Mouse (Mus musculus) CH12.LX (cell line): ENCODE measurements around the gene Klrb1c.

ENCODE experiments used
- EP300 ChIP-seq: IDR thresholded peaks from 2 replicates; pipeline ENCODE4 v1.6.1; 2011; ENCODE audit warnings: low read length, improper control_type of control experiment
- JUN ChIP-seq: IDR thresholded peaks from 2 replicates; pipeline ENCODE4 v1.6.1; 2011; ENCODE audit warnings: low read depth, mild to moderate bottlenecking, low read length, improper control_type of control experiment, moderate library complexity; ENCODE audit not compliant: insufficient read depth
- MEF2A ChIP-seq: IDR thresholded peaks from 2 replicates; pipeline ENCODE4 v1.6.1; 2014; ENCODE audit warnings: low read depth, mild to moderate bottlenecking, inconsistent platforms, low read length, improper control_type of control experiment, borderline replicate concordance
- MXI1 ChIP-seq: IDR thresholded peaks from 2 replicates; pipeline ENCODE4 v1.6.1; 2011; ENCODE audit warnings: mild to moderate bottlenecking, low read depth, low read length, improper control_type of control experiment
- NRF1 ChIP-seq: IDR thresholded peaks from 2 replicates; pipeline ENCODE4 v1.6.1; 2014; ENCODE audit warnings: low read depth, mild to moderate bottlenecking, inconsistent platforms, low read length, improper control_type of control experiment, moderate library complexity
- POLR2A ChIP-seq: IDR thresholded peaks from 2 replicates; pipeline ENCODE4 v1.6.1; 2011; ENCODE audit warnings: low read depth, mild to moderate bottlenecking, improper control_type of control experiment, low read length
- TCF12 ChIP-seq: IDR thresholded peaks from 2 replicates; pipeline ENCODE4 v1.6.1; 2014; ENCODE audit warnings: low read depth, mild to moderate bottlenecking, inconsistent platforms, low read length, improper control_type of control experiment
- ZMIZ1 ChIP-seq: IDR thresholded peaks from 2 replicates; pipeline ENCODE4 v1.6.1; 2012; ENCODE audit warnings: low read depth, mild to moderate bottlenecking, inconsistent platforms, low read length, improper control_type of control experiment

DNA sequence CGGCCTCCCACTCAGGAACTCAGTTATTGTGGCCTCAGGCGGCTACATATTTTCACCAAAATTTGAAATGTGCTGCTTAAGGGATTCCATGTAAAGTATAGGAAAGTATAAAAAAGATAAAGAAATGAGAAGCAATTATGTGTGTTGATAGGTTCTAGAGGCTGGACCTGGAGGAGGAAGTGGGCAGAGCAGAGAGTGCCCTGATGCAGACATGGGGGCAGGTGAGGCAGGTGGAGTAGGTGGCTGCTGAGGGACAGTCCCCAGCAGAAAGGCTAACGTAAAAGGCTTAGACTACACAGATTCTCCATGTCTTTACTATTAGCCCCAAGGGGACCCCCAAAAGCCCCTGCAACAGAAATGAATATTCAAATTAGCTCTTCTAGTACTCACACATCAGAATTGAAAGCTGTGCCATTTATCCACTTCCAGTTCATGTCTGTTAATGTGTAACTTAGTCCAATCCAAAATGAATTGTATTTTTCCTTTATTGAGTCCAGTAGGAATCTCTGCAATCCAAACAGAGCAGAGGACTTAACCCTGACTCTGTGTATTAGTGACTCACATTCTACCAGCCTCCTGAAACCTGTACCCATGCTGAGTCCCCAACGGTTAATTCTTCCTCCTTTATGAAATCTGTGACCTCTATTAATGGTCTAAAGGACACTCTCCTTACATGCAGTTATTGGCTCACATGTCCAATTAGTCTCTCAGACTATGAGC lies 29.2 kb upstream of the Klrb1c start:
- no peak for TF ChIP-seq JUN
- no peak for TF ChIP-seq NRF1
- no peak for TF ChIP-seq POLR2A
- TF ChIP-seq MEF2A = no peak
- TF ChIP-seq MXI1 = no peak
- TF ChIP-seq ZMIZ1 = no peak
- TF ChIP-seq TCF12 = no peak
- no peak for TF ChIP-seq EP300
